Mouse (Mus musculus): ENCODE data around the gene Gbp7. TPM values are rescaled to one million over a fixed set of nuclear protein-coding genes. Genes with fewer than 3 reads are reported as not detected.
"Not testable (repeated sequence)": the region's sequence is repeated elsewhere in the genome, so short reads cannot be mapped to it uniquely, and the experiment has no call there.

Gbp7 gene
- polyA plus RNA-seq, 1 experiment from 2014 or later: 4.2 TPM

GRCm38 (mm10) chr3:142535667-142536066 is 5.5 kb downstream of the Gbp7 start:
- Histone ChIP-seq H3K27ac (replicated peaks) (no peak overlapping the region), H3K36me3 (ENCODE audit: control insufficient read depth, insufficient read depth, low read length) (no peaks in the 10 kb centered on the region), H3K4me3 (ENCODE audit: low read depth, low read length) (no peak overlapping the region), H3K9me3 (ENCODE audit: control insufficient read depth, low read length) (no peaks in the 10 kb centered on the region), H3K9ac (ENCODE audit: low read length) (no peak overlapping the region), H3K27me3 (ENCODE audit: control insufficient read depth, insufficient read depth, low read length) (no peaks in the 10 kb centered on the region), H3K4me2 (replicated peaks; ENCODE audit: low read depth) (no peak overlapping the region), H3K4me1 (replicated peaks; ENCODE audit: control insufficient read depth, insufficient read depth) (no peaks in the 10 kb centered on the region)
- TF ChIP-seq EP300 (optimal IDR thresholded peaks at IDR 0.05) (no peak), CTCF (IDR thresholded peaks at IDR 0.05; ENCODE audit: low read depth) (no peak)
- no peak for ATAC-seq (ENCODE audit: low FRiP score, low TSS enrichment)
- DNase-seq (ENCODE audit: low spot score): no peak
- WGBS: 59% methylated on average over 1 of the region's 1 CpGs

GRCm38 (mm10) chr3:142541391-142541790 is 11.2 kb downstream of the Gbp7 start:
- Histone ChIP-seq H3K36me3 (ENCODE audit: control insufficient read depth, insufficient read depth, low read length) (0 out of 2 replicates have a peak, but pooled peaks cover 2% of the 10 kb centered on the region), H3K9me3 (ENCODE audit: control insufficient read depth, low read length) (no peaks in the 10 kb centered on the region), H3K27ac (replicated peaks) (no peak overlapping the region), H3K9ac (ENCODE audit: low read length) (no peak overlapping the region), H3K4me3 (ENCODE audit: low read depth, low read length) (no peak overlapping the region), H3K27me3 (ENCODE audit: control insufficient read depth, insufficient read depth, low read length) (no peaks in the 10 kb centered on the region), H3K4me2 (replicated peaks; ENCODE audit: low read depth) (no peak overlapping the region), H3K4me1 (replicated peaks; ENCODE audit: control insufficient read depth, insufficient read depth) (no peaks in the 10 kb centered on the region)
- TF ChIP-seq CTCF (IDR thresholded peaks at IDR 0.05; ENCODE audit: low read depth) (no peak), EP300 (optimal IDR thresholded peaks at IDR 0.05) (no peak)
- 83% methylated on average over 6 of the region's 6 CpGs for WGBS
- no peak for ATAC-seq (ENCODE audit: low FRiP score, low TSS enrichment)
- no peak for DNase-seq (ENCODE audit: low spot score)

GRCm38 (mm10) chr3:142542776-142543175 is 12.6 kb downstream of the Gbp7 start:
- not testable (repeated sequence) for H3K36me3 ChIP-seq (ENCODE audit: control insufficient read depth, insufficient read depth, low read length); H3K4me3 ChIP-seq (ENCODE audit: low read depth, low read length); H3K9ac ChIP-seq (ENCODE audit: low read length); H3K27me3 ChIP-seq (ENCODE audit: control insufficient read depth, insufficient read depth, low read length); DNase-seq (ENCODE audit: low spot score); H3K4me2 ChIP-seq (replicated peaks; ENCODE audit: low read depth); H3K27ac ChIP-seq (replicated peaks); H3K9me3 ChIP-seq (ENCODE audit: control insufficient read depth, low read length); H3K4me1 ChIP-seq (replicated peaks; ENCODE audit: control insufficient read depth, insufficient read depth); ATAC-seq (ENCODE audit: low FRiP score, low TSS enrichment)
- WGBS: 86% methylated on average over 12 of the region's 12 CpGs

GRCm38 (mm10) chr3:142546690-142547089 is 16.5 kb downstream of the Gbp7 start:
- no peak for TF ChIP-seq EP300 (optimal IDR thresholded peaks at IDR 0.05)
- TF ChIP-seq CTCF (IDR thresholded peaks at IDR 0.05; ENCODE audit: low read depth): no peak
- H3K4me3 ChIP-seq (ENCODE audit: low read depth, low read length): no peak overlapping the region
- H3K4me1 ChIP-seq (replicated peaks; ENCODE audit: control insufficient read depth, insufficient read depth): no peaks in the 10 kb centered on the region
- H3K36me3 ChIP-seq (ENCODE audit: control insufficient read depth, insufficient read depth, low read length): 0 out of 2 replicates have a peak, but pooled peaks cover 2% of the 10 kb centered on the region
- no peak overlapping the region for H3K4me2 ChIP-seq (replicated peaks; ENCODE audit: low read depth)
- H3K27ac ChIP-seq (replicated peaks): no peak overlapping the region
- H3K9me3 ChIP-seq (ENCODE audit: control insufficient read depth, low read length): no peaks in the 10 kb centered on the region
- no peak overlapping the region for H3K9ac ChIP-seq (ENCODE audit: low read length)
- WGBS: 81% methylated on average over 3 of the region's 3 CpGs
- H3K27me3 ChIP-seq (ENCODE audit: control insufficient read depth, insufficient read depth, low read length): no peaks in the 10 kb centered on the region
- no peak for ATAC-seq (ENCODE audit: low FRiP score, low TSS enrichment)
- no peak for DNase-seq (ENCODE audit: low spot score)

DNA sequence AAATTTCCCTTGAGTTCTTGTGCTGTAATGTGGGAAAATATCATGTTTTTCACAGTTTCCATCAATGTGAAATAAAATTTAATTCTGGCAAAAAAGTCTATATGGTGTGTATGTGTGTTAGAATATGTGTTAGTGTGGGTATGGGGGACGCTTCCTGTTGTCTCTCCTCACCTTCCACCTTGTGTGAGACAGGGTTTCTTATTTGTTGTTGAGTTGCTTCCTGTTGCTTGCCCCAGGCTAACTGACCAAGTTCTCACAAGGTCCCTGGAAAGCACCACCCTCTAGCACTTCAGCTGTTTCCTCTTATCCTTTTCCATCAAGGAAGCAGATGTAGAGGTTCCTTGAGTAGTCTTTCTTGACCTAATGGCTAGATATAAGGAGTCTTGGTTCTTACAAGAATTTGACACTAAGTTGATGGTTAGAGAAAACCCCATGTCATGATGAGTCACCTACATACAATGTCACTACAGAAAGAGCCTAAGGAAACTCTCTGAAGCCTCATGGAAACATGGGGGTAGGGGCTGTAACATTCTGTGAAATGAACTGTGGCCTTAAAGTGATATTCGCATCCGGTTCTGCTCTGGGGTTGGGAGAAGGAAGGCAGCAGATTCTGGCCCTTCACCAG is 20.0 kb downstream of the Gbp7 start:
- H3K4me1 ChIP-seq (replicated peaks; ENCODE audit: control insufficient read depth, insufficient read depth): no peaks in the 10 kb centered on the region
- no peak for DNase-seq (ENCODE audit: low spot score)
- H3K27ac ChIP-seq (replicated peaks): no peak overlapping the region
- ATAC-seq (ENCODE audit: low FRiP score, low TSS enrichment): no peak
- H3K4me2 ChIP-seq (replicated peaks; ENCODE audit: low read depth): no peak overlapping the region
- H3K27me3 ChIP-seq (ENCODE audit: control insufficient read depth, insufficient read depth, low read length): no peaks in the 10 kb centered on the region
- no peaks in the 10 kb centered on the region for H3K9me3 ChIP-seq (ENCODE audit: control insufficient read depth, low read length)
- H3K36me3 ChIP-seq (ENCODE audit: control insufficient read depth, insufficient read depth, low read length): 0 out of 2 replicates have a peak, but pooled peaks cover 2% of the 10 kb centered on the region
- H3K9ac ChIP-seq (ENCODE audit: low read length): no peak overlapping the region
- H3K4me3 ChIP-seq (ENCODE audit: low read depth, low read length): no peak overlapping the region
- 84% methylated on average over 3 of the region's 3 CpGs for WGBS
- no peak for TF ChIP-seq EP300 (optimal IDR thresholded peaks at IDR 0.05)
- TF ChIP-seq CTCF (IDR thresholded peaks at IDR 0.05; ENCODE audit: low read depth): no peak

DNA sequence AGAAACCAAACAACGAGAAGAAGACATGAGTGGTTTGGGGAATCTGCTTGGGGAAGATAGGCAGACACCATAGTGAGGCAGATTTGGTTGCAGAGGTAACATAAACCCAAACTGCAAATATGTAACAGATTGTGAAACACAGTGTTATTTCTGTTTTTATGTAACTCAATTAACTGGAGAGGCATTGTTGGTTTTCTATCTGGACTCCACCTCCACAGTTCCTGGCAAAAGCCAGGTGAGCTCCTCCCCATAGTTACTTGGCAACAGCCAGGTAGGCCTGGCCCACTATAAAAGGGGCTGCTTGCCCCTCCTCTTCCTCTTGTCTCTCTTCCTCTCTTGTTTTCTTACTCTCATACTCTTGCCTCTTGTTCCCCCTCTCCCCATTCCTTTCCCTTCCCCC is 24.5 kb downstream of the Gbp7 start:
- no peak for ATAC-seq (ENCODE audit: low FRiP score, low TSS enrichment)
- Histone ChIP-seq H3K27ac (replicated peaks) (no peak overlapping the region), H3K27me3 (ENCODE audit: control insufficient read depth, insufficient read depth, low read length) (no peaks in the 10 kb centered on the region), H3K9me3 (ENCODE audit: control insufficient read depth, low read length) (no peaks in the 10 kb centered on the region), H3K4me2 (replicated peaks; ENCODE audit: low read depth) (no peak overlapping the region), H3K4me1 (replicated peaks; ENCODE audit: control insufficient read depth, insufficient read depth) (no peaks in the 10 kb centered on the region), H3K4me3 (ENCODE audit: low read depth, low read length) (no peak overlapping the region), H3K9ac (ENCODE audit: low read length) (no peak overlapping the region), H3K36me3 (ENCODE audit: control insufficient read depth, insufficient read depth, low read length) (no peaks in the 10 kb centered on the region)
- TF ChIP-seq EP300 (optimal IDR thresholded peaks at IDR 0.05) (no peak), CTCF (IDR thresholded peaks at IDR 0.05; ENCODE audit: low read depth) (no peak)
- no peak for DNase-seq (ENCODE audit: low spot score)
- 75% methylated on average over 1 of the region's 1 CpGs for WGBS

All from stomach, postnatal 0 days (tissue).